Mouse (Mus musculus): Measurements from ENCODE around the gene Atg4a-ps. TPM values are rescaled to one million over a fixed set of nuclear protein-coding genes. Genes with fewer than 3 reads are reported as not detected.

Atg4a-ps gene
- polyA plus RNA-seq, 1 experiment: 0.04 TPM

Other genes starting within 250 kb of the Atg4a-ps start
- gene Syt6, start 70.8 kb downstream of the Atg4a-ps start, polyA plus RNA-seq (2012; rRNA removed): 0.21 and 0.44 TPM in 2 replicates
- gene Olfml3, start 91.9 kb upstream of the Atg4a-ps start, polyA plus RNA-seq (2012; rRNA removed): 6.3 and 7.0 TPM in 2 replicates
- not detected in 2 replicates for gene Gm10964, start 93.3 kb upstream of the Atg4a-ps start, polyA plus RNA-seq (2012; rRNA removed)
- gene Hipk1, start 145.5 kb upstream of the Atg4a-ps start, polyA plus RNA-seq (2012; rRNA removed): 28.8 and 52.0 TPM in 2 replicates
- gene Dclre1b, start 163.4 kb upstream of the Atg4a-ps start, polyA plus RNA-seq (2012; rRNA removed): 7.1 and 12.0 TPM in 2 replicates
- 14.3 and 15.0 TPM in 2 replicates for gene Ap4b1, start 163.5 kb upstream of the Atg4a-ps start, polyA plus RNA-seq (2012; rRNA removed)
- gene Gm43064, start 163.5 kb upstream of the Atg4a-ps start, polyA plus RNA-seq (2012; rRNA removed): 0.14 TPM in 1 of 2 replicates, not detected in the other
- 109 and 159 TPM in 2 replicates for gene Bcl2l15, start 186.5 kb upstream of the Atg4a-ps start, polyA plus RNA-seq (2012; rRNA removed)
- gene Ptpn22, start 213.7 kb upstream of the Atg4a-ps start, polyA plus RNA-seq (2012; rRNA removed): 9.6 and 15.2 TPM in 2 replicates